Mouse (Mus musculus) bone marrow, adult 2 months (tissue): Measurements from ENCODE around the gene Rims1. TPM values are rescaled to one million over a fixed set of nuclear protein-coding genes. Genes with fewer than 3 reads are reported as not detected.

ENCODE experiments used
- H3K27ac ChIP-seq: fragments of 200-500 bp; 2 replicates; pipeline ENCODE4 v1.5.1; 2012; ENCODE audit warnings: low read depth, mild to moderate bottlenecking, control low read depth, inconsistent platforms, low read length; ENCODE audit not compliant: control insufficient read depth, poor library complexity, insufficient read depth
- H3K4me1 ChIP-seq: fragments of 200-500 bp; 2 replicates; pipeline ENCODE4 v1.6.1; 2011; ENCODE audit warnings: low read length; ENCODE audit not compliant: control insufficient read depth, insufficient read depth
- H3K4me3 ChIP-seq: fragments of 200-500 bp; replicated peaks from 2 replicates; pipeline ENCODE3; 2011; ENCODE audit warnings: mild to moderate bottlenecking, low read depth, low read length, control low read depth; ENCODE audit not compliant: control insufficient read depth
- CTCF ChIP-seq: fragments of 200-500 bp; IDR thresholded peaks from 2 replicates; pipeline ENCODE4 v1.5.1; 2011; ENCODE audit warnings: low read length, control low read depth; ENCODE audit not compliant: control insufficient read depth, insufficient read depth
- POLR2A ChIP-seq: fragments of 200-500 bp; IDR thresholded peaks from 2 replicates; pipeline ENCODE4 v1.6.1; 2011; ENCODE audit warnings: low read depth, mild to moderate bottlenecking, control low read depth, low read length, borderline replicate concordance; ENCODE audit not compliant: control insufficient read depth
- WGBS: fragments of 180-500 bp; shearing (Covaris S2); methylation state at CpG from one replicate; pipeline ENCODE4 v1.1.7; 2018; 5-methylcytosine and 5-hydroxymethylcytosine counted together
- polyA plus RNA-seq: library from polyadenylated mRNA; stranded (reverse); fragments of >200 nt; gene quantifications from 2 replicates; pipeline ENCODE4 v1.2.4, GENCODE M21; 2011; ENCODE audit warnings: low replicate concordance; ENCODE audit not compliant: missing spikeins, insufficient read depth, insufficient read length

The Rims1 gene
- polyA plus RNA-seq, 1 experiment, result 1.6 TPM

DNA sequence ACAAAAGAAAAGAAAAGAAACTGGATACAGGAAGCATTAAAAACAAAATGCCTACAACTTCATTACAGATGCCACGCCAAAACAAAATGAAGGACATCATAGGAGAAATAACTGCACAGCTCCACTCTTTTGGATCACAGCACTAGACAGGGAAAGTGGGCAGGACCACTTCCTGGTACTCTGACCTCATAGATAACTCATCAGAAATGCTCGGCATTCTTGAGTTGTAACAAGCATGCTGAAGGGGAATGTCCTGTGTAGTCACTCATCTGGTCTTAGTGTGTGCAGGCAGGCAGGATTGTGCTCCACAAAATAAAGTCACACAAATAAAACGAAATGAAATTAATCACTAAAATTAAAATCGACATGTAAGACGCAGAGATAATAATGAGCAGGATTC lies 383.7 kb downstream of the Rims1 start:
- Histone ChIP-seq H3K27ac (no peak overlapping the region), H3K4me3 (no peak overlapping the region), H3K4me1 (no peaks in the 10 kb centered on the region)
- WGBS, result 69% methylated on average over 5 of the region's 5 CpGs
- TF ChIP-seq POLR2A (no peak), CTCF (no peak)

- TF ChIP-seq CTCF, result no peak
- TF ChIP-seq POLR2A, result no peak
- no peak overlapping the region for H3K27ac ChIP-seq
- no peaks in the 10 kb centered on the region for H3K4me1 ChIP-seq
- no peak overlapping the region for H3K4me3 ChIP-seq
- WGBS, result 77% methylated on average over 7 of the region's 7 CpGs
These were observed 395.6 kb downstream of the Rims1 start for GRCm38 (mm10) chr1:22410173-22410572.

- WGBS, result 71% methylated on average over 3 of the region's 3 CpGs
- no peaks in the 10 kb centered on the region for H3K4me1 ChIP-seq
- no peak for TF ChIP-seq POLR2A
- TF ChIP-seq CTCF, result no peak
- H3K4me3 ChIP-seq, result no peak overlapping the region
- H3K27ac ChIP-seq, result no peak overlapping the region
These were observed 419.4 kb downstream of the Rims1 start for GRCm38 (mm10) chr1:22386361-22386760.

DNA sequence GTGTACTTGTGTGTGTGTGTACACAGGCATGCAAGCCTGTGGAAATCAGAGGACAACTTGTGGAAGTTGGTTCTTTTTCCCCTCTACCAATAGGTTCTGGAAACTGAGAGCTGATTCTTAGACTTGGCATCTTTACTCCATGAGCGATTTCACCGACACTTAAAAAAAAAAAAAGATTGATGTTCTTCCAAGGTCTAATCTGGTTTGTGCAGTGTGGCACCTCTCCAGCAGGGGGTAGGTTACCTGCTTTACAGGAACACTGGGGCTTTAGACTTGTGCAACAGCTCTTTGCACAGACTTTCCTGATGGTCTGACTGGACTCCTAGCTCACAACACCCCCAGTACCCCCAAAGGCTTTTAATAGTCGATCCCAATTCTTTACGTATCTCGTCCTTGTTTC lies 428.1 kb downstream of the Rims1 start:
- TF ChIP-seq POLR2A (no peak), CTCF (no peak)
- Histone ChIP-seq H3K4me1 (no peaks in the 10 kb centered on the region), H3K4me3 (no peak overlapping the region), H3K27ac (no peak overlapping the region)
- WGBS, result 75% methylated on average over 5 of the region's 5 CpGs

- Histone ChIP-seq H3K27ac (no peak overlapping the region), H3K4me3 (no peak overlapping the region), H3K4me1 (no peaks in the 10 kb centered on the region)
- TF ChIP-seq CTCF (no peak), POLR2A (no peak)
- WGBS, result 53% methylated on average over 6 of the region's 6 CpGs
These were observed 428.7 kb downstream of the Rims1 start for GRCm38 (mm10) chr1:22377062-22377461.

DNA sequence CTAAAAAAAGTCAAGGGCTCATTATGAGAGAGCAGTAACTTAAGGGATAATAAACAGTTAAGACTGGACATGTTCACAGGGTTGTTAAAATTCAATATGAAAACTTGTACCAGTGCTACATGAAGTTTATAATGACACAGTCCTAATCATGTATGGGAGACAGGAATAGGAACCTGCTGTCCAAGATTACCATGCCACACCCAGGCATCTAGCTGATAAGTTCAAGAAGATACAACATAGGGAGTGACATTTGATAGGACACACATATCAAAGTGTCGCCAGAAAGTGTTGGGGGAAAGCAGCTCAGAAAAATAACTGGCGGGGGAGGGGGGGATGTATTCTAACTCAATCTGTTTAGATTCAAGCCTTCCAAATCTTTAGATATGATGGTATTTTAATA lies 449.6 kb downstream of the Rims1 start:
- H3K27ac ChIP-seq, result no peak overlapping the region
- WGBS, result 72% methylated on average over 2 of the region's 2 CpGs
- H3K4me1 ChIP-seq, result no peaks in the 10 kb centered on the region
- TF ChIP-seq CTCF (no peak), POLR2A (no peak)
- H3K4me3 ChIP-seq, result no peak overlapping the region

DNA sequence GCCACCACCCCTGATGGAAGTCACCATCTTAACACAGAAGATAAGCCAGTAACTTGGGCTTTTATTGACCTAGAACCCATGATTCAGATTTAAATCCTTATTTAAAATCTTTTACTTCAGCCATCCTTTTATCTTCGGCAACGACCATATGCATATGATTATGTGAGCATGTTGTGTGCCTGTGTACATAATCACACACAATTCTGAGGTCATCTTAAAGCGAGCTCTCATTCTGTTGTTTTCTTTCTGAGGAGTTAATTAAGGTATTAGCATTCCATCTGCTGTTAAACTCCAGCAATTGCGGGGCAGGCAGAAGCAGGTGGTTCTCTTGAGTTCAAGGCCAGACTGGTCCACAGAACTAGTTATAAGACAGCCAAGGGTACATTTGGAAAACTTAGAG lies 452.1 kb downstream of the Rims1 start:
- TF ChIP-seq POLR2A, result no peak
- no peak for TF ChIP-seq CTCF
- WGBS, result 71% methylated on average over 4 of the region's 4 CpGs
- Histone ChIP-seq H3K27ac (no peak overlapping the region), H3K4me3 (no peak overlapping the region), H3K4me1 (no peaks in the 10 kb centered on the region)

DNA sequence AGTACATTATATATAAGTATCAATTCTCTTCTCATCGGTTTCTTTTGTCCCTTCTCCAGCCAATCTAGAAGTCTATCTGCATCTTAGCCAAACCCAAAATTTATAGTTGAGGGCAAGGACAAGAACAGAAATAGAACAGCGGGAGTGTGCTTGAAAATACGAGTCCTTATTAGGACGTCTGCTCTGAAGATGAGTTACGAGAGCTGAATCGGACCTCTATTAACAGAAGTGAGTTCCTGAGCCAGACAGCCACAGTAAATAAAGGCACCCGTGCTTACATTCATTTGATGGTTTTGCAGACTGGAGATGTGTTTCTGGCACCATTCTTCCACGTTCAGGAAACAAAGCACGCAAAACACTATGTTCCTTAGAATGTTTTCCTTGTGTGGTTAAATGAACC lies 466.9 kb downstream of the Rims1 start:
- WGBS, result 76% methylated on average over 9 of the region's 9 CpGs
- Histone ChIP-seq H3K4me3 (no peak overlapping the region), H3K4me1 (no peaks in the 10 kb centered on the region), H3K27ac (no peak overlapping the region)
- TF ChIP-seq CTCF, result no peak
- TF ChIP-seq POLR2A, result no peak

DNA sequence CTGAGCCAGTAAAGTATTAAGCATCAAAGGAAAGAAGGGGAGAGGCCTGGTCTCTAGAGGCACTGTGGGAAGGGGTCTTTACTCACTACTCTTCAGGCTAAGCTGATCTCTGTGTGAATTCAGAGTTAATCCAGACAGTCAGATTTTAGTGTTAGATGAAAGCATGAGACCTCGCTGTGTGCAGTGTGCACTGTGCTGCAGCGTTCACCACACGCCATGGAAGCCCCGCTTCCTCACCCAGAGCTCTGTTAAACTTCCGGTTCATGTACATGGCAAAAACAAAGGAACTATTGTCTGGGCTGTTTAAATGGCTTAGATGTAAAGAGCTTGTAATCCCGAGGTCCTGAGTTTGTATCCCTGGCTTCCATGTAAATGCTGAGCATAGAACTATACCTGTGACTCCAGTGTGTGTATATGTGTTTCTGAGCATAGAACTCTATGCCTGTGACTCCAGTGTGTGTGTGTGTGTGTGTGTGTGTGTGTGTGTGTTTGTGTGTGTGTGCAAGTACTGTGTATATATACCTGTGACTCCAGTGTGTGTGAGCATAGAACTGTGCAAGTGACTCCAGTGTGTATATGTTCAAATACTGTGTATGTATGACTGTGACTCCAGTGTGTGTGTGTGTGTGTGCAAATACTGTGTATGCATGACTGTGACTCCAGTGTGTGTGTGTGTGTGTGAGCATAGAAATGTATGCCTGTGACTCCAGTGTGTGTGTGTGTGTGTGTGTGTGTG lies 484.7 kb downstream of the Rims1 start:
- TF ChIP-seq CTCF (no peak), POLR2A (no peak)
- Histone ChIP-seq H3K4me3 (no peak overlapping the region), H3K27ac (no peak overlapping the region), H3K4me1 (no peaks in the 10 kb centered on the region)
- WGBS, result 63% methylated on average over 6 of the region's 6 CpGs
